In genomic region chr9:99873721-99874120, GRCm38 (mm10) we compare ENCODE assay signal across 21 mouse cellular contexts. TPM values are rescaled to one million over a fixed set of nuclear protein-coding genes. Genes with fewer than 3 reads are reported as not detected.
DNase-seq lines count a peak whose midpoint lies in the region; ATAC-seq and TF ChIP-seq lines count a peak whose summit lies in the region.
"Had no signal": no experiment of that assay in that cellular context is flagged by ENCODE, and none has a peak within 500 bp of the region (broad histone marks: within the 10 kb centered on the region; RNA-seq: fewer than 3 reads in every experiment).

No protein-coding gene starts in this region.

- no peaks in the 10 kb centered on the region for H3K9me3 ChIP-seq in hindbrain, embryonic 11.5 days (ENCODE audit: control insufficient read depth, low read length)
- H3K9me3 ChIP-seq in hindbrain, embryonic 16.5 days (ENCODE audit: control insufficient read depth, low read length): no peaks in the 10 kb centered on the region
- no peaks in the 10 kb centered on the region for H3K9me3 ChIP-seq in hindbrain, embryonic 14.5 days (ENCODE audit: control insufficient read depth, low read length)
- H3K9me3 ChIP-seq in midbrain, embryonic 10.5 days (replicated peaks): no peaks in the 10 kb centered on the region
- H3K9me3 ChIP-seq in midbrain, postnatal 0 days (ENCODE audit: low read length): no peaks in the 10 kb centered on the region
- no peaks in the 10 kb centered on the region for H3K9me3 ChIP-seq in heart, embryonic 11.5 days (replicated peaks; ENCODE audit: control insufficient read depth, low read length)

- H3K4me1 ChIP-seq in hindbrain, embryonic 11.5 days (replicated peaks; ENCODE audit: control insufficient read depth, insufficient read depth, low read length): peaks cover 16% of the 10 kb centered on the region
- peaks cover 24% of the 10 kb centered on the region for H3K4me1 ChIP-seq in hindbrain, embryonic 16.5 days (ENCODE audit: control insufficient read depth, insufficient read depth, low read depth, low read length)
- no peaks in the 10 kb centered on the region; the same call in 1 of the 2 replicates for H3K4me1 ChIP-seq in hindbrain, embryonic 14.5 days (replicated peaks; ENCODE audit: control insufficient read depth, insufficient read depth, low read length)
- peaks cover 76% of the 10 kb centered on the region for H3K4me1 ChIP-seq in midbrain, embryonic 10.5 days
- H3K4me1 ChIP-seq in midbrain, postnatal 0 days (ENCODE audit: insufficient read depth, low read length): no peaks in the 10 kb centered on the region
- 0 out of 2 replicates have a peak, but pooled peaks cover 3% of the 10 kb centered on the region for H3K4me1 ChIP-seq in heart, embryonic 11.5 days (ENCODE audit: control insufficient read depth, insufficient read depth, low read length)

- no peak overlapping the region for H3K9ac ChIP-seq in hindbrain, embryonic 11.5 days (ENCODE audit: low read depth, low read length)
- H3K9ac ChIP-seq in hindbrain, embryonic 16.5 days (ENCODE audit: low read depth, low read length): no peak overlapping the region
- H3K9ac ChIP-seq in hindbrain, embryonic 14.5 days: peak overlapping the region; percentile 29; the same call in 1 of the 2 replicates
- 0 out of 2 replicates have a peak overlapping the region, but pooled peaks have one; percentile 19 for H3K9ac ChIP-seq in midbrain, postnatal 0 days (replicated peaks; ENCODE audit: low read length, poor library complexity, severe bottlenecking)
- no peak overlapping the region for H3K9ac ChIP-seq in heart, embryonic 11.5 days (ENCODE audit: low read depth, low read length)

- no peak overlapping the region for H3K27ac ChIP-seq in hindbrain, embryonic 11.5 days (ENCODE audit: low read depth, low read length)
- H3K27ac ChIP-seq in hindbrain, embryonic 16.5 days (ENCODE audit: low read depth, low read length): no peak overlapping the region
- peak overlapping the region; percentile 33; the same call in 1 of the 2 replicates for H3K27ac ChIP-seq in hindbrain, embryonic 14.5 days
- no peak overlapping the region for H3K27ac ChIP-seq in midbrain, embryonic 10.5 days (replicated peaks)
- peak overlapping the region; percentile 65 for H3K27ac ChIP-seq in midbrain, postnatal 0 days (ENCODE audit: low read depth, low read length)
- H3K27ac ChIP-seq in heart, embryonic 11.5 days (ENCODE audit: low read depth, low read length): no peak overlapping the region
- H3K27ac ChIP-seq: heart, adult 2 months had no signal

- no peak overlapping the region for H3K4me3 ChIP-seq in hindbrain, embryonic 11.5 days (ENCODE audit: low read depth, low read length)
- no peak overlapping the region; the same call in 1 of the 2 replicates for H3K4me3 ChIP-seq in hindbrain, embryonic 16.5 days (ENCODE audit: low read length)
- peak overlapping the region; percentile 26 for H3K4me3 ChIP-seq in hindbrain, embryonic 14.5 days (replicated peaks; ENCODE audit: low read length)
- no peak overlapping the region for H3K4me3 ChIP-seq in midbrain, embryonic 10.5 days
- H3K4me3 ChIP-seq in midbrain, postnatal 0 days (ENCODE audit: low read depth, low read length): peak overlapping the region; percentile 40
- H3K4me3 ChIP-seq in heart, embryonic 11.5 days (ENCODE audit: low read depth, low read length): no peak overlapping the region
- H3K4me3 ChIP-seq: heart, adult 2 months; megakaryocyte, embryonic 14.5 days; myocyte had no signal

- DNase-seq in hindbrain, embryonic 11.5 days (ENCODE audit: low spot score): peak; percentile 54
- no peak for DNase-seq in hindbrain, embryonic 14.5 days (ENCODE audit: low spot score)
- DNase-seq in midbrain, embryonic 10.5 days (ENCODE audit: low spot score): peak; percentile 36
- no peak for DNase-seq in midbrain, postnatal 0 days (ENCODE audit: low spot score)
- no peak for DNase-seq in spleen, postnatal 36 days (ENCODE audit: low spot score in 2 of 2)
- DNase-seq: adrenal gland, adult 2 months; cerebellum, adult 9-11 months; gastrocnemius, postnatal 14 days; heart, adult 2 months; kidney, adult 8-10 months; kidney, postnatal 14 days; lung, adult 18-20 months; thymus, postnatal 36 days had no signal

- 0% methylated on average over 2 of the region's 2 CpGs for WGBS in hindbrain, embryonic 11.5 days
- 9% methylated on average over 2 of the region's 2 CpGs for WGBS in hindbrain, embryonic 16.5 days
- WGBS in hindbrain, embryonic 14.5 days: 2% methylated on average over 2 of the region's 2 CpGs
- WGBS in midbrain, embryonic 10.5 days: 2% methylated on average over 2 of the region's 2 CpGs
- WGBS in midbrain, postnatal 0 days: 4% methylated on average over 2 of the region's 2 CpGs
- 11% methylated on average over 2 of the region's 2 CpGs for WGBS in heart, embryonic 11.5 days (ENCODE audit: insufficient replicate concordance)

- H3K36me3 ChIP-seq in hindbrain, embryonic 11.5 days (ENCODE audit: control insufficient read depth, insufficient read depth, low read length): no peaks in the 10 kb centered on the region
- H3K36me3 ChIP-seq in hindbrain, embryonic 16.5 days (ENCODE audit: control insufficient read depth, insufficient read depth, low read length): no peaks in the 10 kb centered on the region
- H3K36me3 ChIP-seq in hindbrain, embryonic 14.5 days (replicated peaks; ENCODE audit: control insufficient read depth, insufficient read depth): no peaks in the 10 kb centered on the region
- H3K36me3 ChIP-seq in midbrain, embryonic 10.5 days: no peaks in the 10 kb centered on the region
- H3K36me3 ChIP-seq in midbrain, postnatal 0 days (ENCODE audit: insufficient read depth, low read length): no peaks in the 10 kb centered on the region
- no peaks in the 10 kb centered on the region for H3K36me3 ChIP-seq in heart, embryonic 11.5 days (ENCODE audit: control insufficient read depth, insufficient read depth, low read length)

- no peak overlapping the region for H3K4me2 ChIP-seq in hindbrain, embryonic 11.5 days (replicated peaks; ENCODE audit: low read depth, low read length)
- no peak overlapping the region for H3K4me2 ChIP-seq in hindbrain, embryonic 16.5 days (ENCODE audit: low read length)
- H3K4me2 ChIP-seq in hindbrain, embryonic 14.5 days (replicated peaks): 0 out of 2 replicates have a peak overlapping the region, but pooled peaks have one; percentile 15
- peak overlapping the region; percentile 39 for H3K4me2 ChIP-seq in midbrain, postnatal 0 days (ENCODE audit: low read depth, low read length, poor library complexity, severe bottlenecking)
- H3K4me2 ChIP-seq in heart, embryonic 11.5 days: no peak overlapping the region
- H3K4me2 ChIP-seq: liver, embryonic 11.5 days had no signal

- no peak for TF ChIP-seq CTCF in midbrain, postnatal 0 days (IDR thresholded peaks at IDR 0.05)

- no peak for ATAC-seq in hindbrain, embryonic 11.5 days (ENCODE audit: low FRiP score)
- no peak for ATAC-seq in hindbrain, embryonic 16.5 days
- ATAC-seq in hindbrain, embryonic 14.5 days (ENCODE audit: low FRiP score): no peak
- ATAC-seq in midbrain, postnatal 0 days (ENCODE audit: low FRiP score): no peak
- ATAC-seq in heart, embryonic 11.5 days (replicated peaks; ENCODE audit: insufficient number of reproducible peaks, low FRiP score, low TSS enrichment): no peak

- H3K27me3 ChIP-seq in hindbrain, embryonic 11.5 days (ENCODE audit: control insufficient read depth, insufficient read depth, low read length): peaks cover 91% of the 10 kb centered on the region
- peaks cover 46% of the 10 kb centered on the region for H3K27me3 ChIP-seq in hindbrain, embryonic 16.5 days (replicated peaks; ENCODE audit: control insufficient read depth, insufficient read depth, low read length)
- peaks cover 93% of the 10 kb centered on the region for H3K27me3 ChIP-seq in hindbrain, embryonic 14.5 days (ENCODE audit: control insufficient read depth, insufficient read depth, low read length)
- H3K27me3 ChIP-seq in midbrain, embryonic 10.5 days (ENCODE audit: low read depth, poor library complexity, severe bottlenecking): peaks cover 100% of the 10 kb centered on the region
- peaks cover 61% of the 10 kb centered on the region for H3K27me3 ChIP-seq in midbrain, postnatal 0 days (ENCODE audit: insufficient read depth, low read length)
- peaks cover 95% of the 10 kb centered on the region for H3K27me3 ChIP-seq in heart, embryonic 11.5 days (ENCODE audit: control insufficient read depth, insufficient read depth, low read length)

RNA-seq across cellular contexts. Expression of gene Sox14, which starts 2.2 kb away (rescaled TPM):
- polyA plus RNA-seq in hindbrain, embryonic 11.5 days (2014; fragmentation: Nextera tagmentation; extraction: Ambion mirVana): 4.4 and 6.6 TPM in 2 replicates
- polyA plus RNA-seq in hindbrain, embryonic 16.5 days (2015; fragmentation: Nextera tagmentation; extraction: Ambion mirVana): 10.0 and 12.6 TPM in 2 replicates
- 9.8 and 9.9 TPM in 2 replicates for polyA plus RNA-seq in hindbrain, embryonic 14.5 days (2014; fragmentation: Nextera tagmentation; extraction: Ambion mirVana)
- polyA plus RNA-seq in midbrain, embryonic 10.5 days (2016; fragmentation: Nextera tagmentation; extraction: Ambion mirVana): 1.3 and 10.0 TPM in 2 replicates
- total RNA-seq in midbrain, postnatal 0 days (2014; rRNA removed): 23.3 and 33.5 TPM in 2 replicates
- 45.7 and 46.8 TPM in 2 replicates for polyA plus RNA-seq in midbrain, postnatal 0 days (2015; fragmentation: Nextera tagmentation; extraction: Ambion mirVana)
- polyA plus RNA-seq in heart, embryonic 11.5 days (2014; fragmentation: Nextera tagmentation; extraction: Ambion mirVana): not detected in 2 replicates
- total RNA-seq: adrenal gland, adult 2 months; gastrocnemius, postnatal 14 days; heart, adult 2 months; layer of hippocampus, adult 8-10 months; left cerebral cortex, postnatal 36 days had no signal
- polyA plus RNA-seq: adrenal gland, adult 2 months; cortical plate, adult 2 months; heart, adult 2 months; liver, embryonic 11.5 days; myocyte had no signal

Comparison
In these comparisons a context has a peak if more than half of its experiments do, and no peak if none do; other contexts are left out.
1. DNase-seq: peak in hindbrain, embryonic 11.5 days (single experiment) and midbrain, embryonic 10.5 days (single experiment); none in hindbrain, embryonic 14.5 days (single experiment), midbrain, postnatal 0 days (single experiment) and spleen, postnatal 36 days (0 of 2).
2. H3K27ac ChIP-seq: peak in hindbrain, embryonic 14.5 days (single experiment) and midbrain, postnatal 0 days (single experiment); none in hindbrain, embryonic 11.5 days (single experiment), hindbrain, embryonic 16.5 days (single experiment), midbrain, embryonic 10.5 days (single experiment) and heart, embryonic 11.5 days (single experiment).
3. H3K4me2 ChIP-seq: peak in hindbrain, embryonic 14.5 days (single experiment) and midbrain, postnatal 0 days (single experiment); none in hindbrain, embryonic 11.5 days (single experiment), hindbrain, embryonic 16.5 days (single experiment) and heart, embryonic 11.5 days (single experiment).
4. H3K4me3 ChIP-seq: peak in hindbrain, embryonic 14.5 days (single experiment) and midbrain, postnatal 0 days (single experiment); none in hindbrain, embryonic 11.5 days (single experiment), hindbrain, embryonic 16.5 days (single experiment), midbrain, embryonic 10.5 days (single experiment) and heart, embryonic 11.5 days (single experiment).
5. H3K9ac ChIP-seq: peak in hindbrain, embryonic 14.5 days (single experiment) and midbrain, postnatal 0 days (single experiment); none in hindbrain, embryonic 11.5 days (single experiment), hindbrain, embryonic 16.5 days (single experiment) and heart, embryonic 11.5 days (single experiment).